Mouse (Mus musculus): ENCODE measurements around the gene Ppard. TPM values are rescaled to one million over a fixed set of nuclear protein-coding genes. Genes with fewer than 3 reads are reported as not detected.
A peak's percentile ranks its signal among the peaks of the same experiment; 100 is the strongest.
"Not testable (repeated sequence)": the region's sequence is repeated elsewhere in the genome, so short reads cannot be mapped to it uniquely, and the experiment has no call there.

Gene Ppard
- polyA plus RNA-seq, 1 experiment from 2014 or later, result 2.2 TPM

DNA sequence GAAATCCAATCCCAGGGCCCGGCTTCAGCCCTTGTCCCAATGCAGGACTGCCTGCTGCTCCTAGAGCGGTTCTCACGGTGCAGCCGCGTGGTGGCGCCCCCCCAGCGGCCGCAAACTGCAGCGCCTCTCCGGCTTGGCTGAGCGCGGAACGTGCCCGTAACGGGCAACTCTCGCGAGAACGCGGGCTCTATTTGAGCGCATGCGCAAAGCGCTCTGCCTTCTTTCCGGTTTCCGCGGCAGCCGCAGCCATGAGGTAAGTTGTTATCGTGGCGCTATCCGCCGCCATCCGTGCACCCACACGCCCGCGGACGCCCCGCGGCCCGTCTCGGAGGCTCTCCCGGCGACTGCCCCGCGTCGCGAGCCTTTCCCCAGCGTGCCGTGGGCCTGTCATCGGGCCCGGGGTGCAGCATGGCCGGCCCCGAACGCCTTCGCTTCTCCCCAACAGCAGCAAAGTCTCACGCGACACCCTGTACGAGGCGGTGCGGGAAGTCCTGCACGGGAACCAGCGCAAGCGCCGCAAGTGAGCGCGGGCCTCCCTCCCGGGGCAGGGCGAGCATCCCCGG is 95.9 kb downstream of the Ppard start, which contains the start of gene Rpl10a:
Gene Rpl10a (plus strand): TSS at position 106 of the 563 bp plus-strand sequence.
- peak; percentile 89 for ATAC-seq (ENCODE audit: low FRiP score, low read depth)
- peaks cover 27% of the 10 kb centered on the region for H3K4me1 ChIP-seq
- peak within 1 kb of the TSS; percentile 94 for H3K4me3 ChIP-seq
- peak within 1 kb of the TSS; percentile 86 for H3K27ac ChIP-seq
- H3K36me3 ChIP-seq, result peaks cover 40% of the 10 kb centered on the region
- no peaks in the 10 kb centered on the region for H3K27me3 ChIP-seq (replicated peaks)
- no peaks in the 10 kb centered on the region for H3K9me3 ChIP-seq
- H3K9ac ChIP-seq, result peak within 1 kb of the TSS; percentile 98
- WGBS, result under 1% methylated on average over 67 of the region's 67 CpGs
- H3K4me2 ChIP-seq (replicated peaks), result peak within 1 kb of the TSS; percentile 96

GRCm38 (mm10) chr17:28328946-28329345 is 96.4 kb downstream of the Ppard start:
- H3K4me1 ChIP-seq, result peaks cover 29% of the 10 kb centered on the region
- peak overlapping the region; percentile 94 for H3K4me3 ChIP-seq
- peak overlapping the region; percentile 96 for H3K4me2 ChIP-seq (replicated peaks)
- H3K9ac ChIP-seq, result peak overlapping the region; percentile 98
- H3K9me3 ChIP-seq, result no peaks in the 10 kb centered on the region
- H3K27ac ChIP-seq, result peak overlapping the region; percentile 86
- peaks cover 40% of the 10 kb centered on the region for H3K36me3 ChIP-seq
- no peaks in the 10 kb centered on the region for H3K27me3 ChIP-seq (replicated peaks)
- peak; percentile 30 for ATAC-seq (ENCODE audit: low FRiP score, low read depth)
- under 1% methylated on average over 25 of the region's 25 CpGs for WGBS

DNA sequence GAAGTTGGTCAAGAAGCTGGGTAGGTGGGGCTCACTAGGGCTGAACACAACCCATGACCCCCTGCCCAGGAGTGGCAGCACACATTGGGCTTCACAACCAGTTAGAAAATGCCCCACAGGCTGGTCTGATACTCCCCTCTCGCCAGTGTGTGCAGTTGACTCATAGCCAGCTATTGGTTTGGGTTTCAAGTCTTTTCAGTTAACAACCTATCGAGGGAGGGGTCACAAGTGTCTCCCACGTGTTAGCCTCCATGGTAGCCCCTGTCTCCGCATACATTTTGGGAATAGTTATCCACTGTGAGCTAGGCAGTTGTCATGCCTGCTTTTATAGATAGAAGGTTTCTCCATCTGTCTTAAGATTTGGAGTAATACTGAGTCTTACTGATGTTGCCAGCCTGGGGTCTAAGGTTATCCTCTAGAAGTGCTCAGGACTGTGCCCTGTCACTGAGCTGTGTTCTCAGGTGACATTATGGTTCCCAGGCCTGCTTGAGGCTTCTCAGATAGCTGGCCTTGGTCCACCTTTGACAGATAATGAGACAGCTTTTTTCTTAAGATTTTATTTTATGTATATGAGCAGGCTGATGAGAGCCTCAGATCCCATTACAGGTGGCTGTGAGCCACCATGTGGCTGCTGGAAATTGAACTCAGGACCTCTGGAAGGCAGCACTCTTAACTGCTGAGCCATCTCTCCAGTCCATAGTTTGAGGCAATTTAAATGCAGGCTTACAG is 97.2 kb downstream of the Ppard start:
- Histone ChIP-seq H3K9me3 (no peaks in the 10 kb centered on the region), H3K9ac (peak overlapping the region; percentile 98), H3K4me3 (peak overlapping the region; percentile 94), H3K4me1 (peaks cover 29% of the 10 kb centered on the region), H3K36me3 (peaks cover 36% of the 10 kb centered on the region), H3K27me3 (replicated peaks) (no peaks in the 10 kb centered on the region), H3K4me2 (replicated peaks) (peak overlapping the region; percentile 96), H3K27ac (no peak overlapping the region)
- whole genome bisulfite sequencing, result 5% methylated on average over 4 of the region's 4 CpGs
- no peak for ATAC-seq (ENCODE audit: low FRiP score, low read depth)

DNA sequence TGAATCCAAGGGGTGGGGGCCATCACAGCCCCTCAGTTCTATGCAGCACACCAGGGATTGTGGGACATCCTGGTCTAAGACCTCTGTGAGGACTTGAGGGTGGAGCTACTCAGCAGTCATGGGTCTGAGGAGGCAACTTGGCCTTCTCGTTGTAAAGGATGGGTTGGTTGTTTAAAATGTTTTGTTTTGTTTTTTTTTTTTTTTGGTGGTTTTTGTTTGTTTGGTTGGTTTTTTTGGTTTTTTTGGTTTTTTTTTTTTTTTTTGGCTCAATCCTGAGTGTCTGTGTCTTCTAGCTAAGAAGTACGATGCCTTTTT is 97.7 kb downstream of the Ppard start:
- WGBS, result 60% methylated on average over 2 of the region's 2 CpGs
- H3K9me3 ChIP-seq, result no peaks in the 10 kb centered on the region
- peak overlapping the region; percentile 98; the same call in 1 of the 2 replicates for H3K9ac ChIP-seq
- H3K27me3 ChIP-seq (replicated peaks), result no peaks in the 10 kb centered on the region
- peak overlapping the region; percentile 96 for H3K4me2 ChIP-seq (replicated peaks)
- peaks cover 37% of the 10 kb centered on the region for H3K36me3 ChIP-seq
- peaks cover 29% of the 10 kb centered on the region for H3K4me1 ChIP-seq
- 0 out of 2 replicates have a peak overlapping the region, but pooled peaks have one; percentile 94 for H3K4me3 ChIP-seq
- ATAC-seq (ENCODE audit: low FRiP score, low read depth), result no peak
- no peak overlapping the region for H3K27ac ChIP-seq

DNA sequence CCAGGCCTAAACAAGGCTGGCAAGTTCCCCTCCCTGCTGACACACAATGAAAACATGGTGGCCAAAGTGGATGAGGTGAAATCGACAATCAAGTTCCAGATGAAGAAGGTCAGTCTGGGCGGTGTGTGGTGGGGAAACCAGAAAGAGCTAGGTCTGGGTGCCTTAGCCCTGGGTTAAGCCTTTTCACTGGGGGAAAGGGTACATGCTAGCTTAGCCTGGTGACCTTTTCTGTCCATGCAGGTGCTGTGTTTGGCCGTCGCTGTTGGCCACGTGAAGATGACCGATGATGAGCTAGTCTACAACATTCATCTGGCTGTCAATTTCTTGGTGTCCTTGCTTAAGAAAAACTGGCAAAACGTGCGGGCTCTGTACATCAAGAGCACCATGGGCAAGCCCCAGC is 98.1 kb downstream of the Ppard start:
- not testable (repeated sequence) for H3K4me2 ChIP-seq (replicated peaks); H3K27ac ChIP-seq; H3K4me3 ChIP-seq; H3K27me3 ChIP-seq (replicated peaks); ATAC-seq (ENCODE audit: low FRiP score, low read depth); H3K9me3 ChIP-seq; H3K9ac ChIP-seq
- Histone ChIP-seq H3K4me1 (peaks cover 29% of the 10 kb centered on the region), H3K36me3 (peaks cover 35% of the 10 kb centered on the region)
- WGBS, result 67% methylated on average over 8 of the region's 8 CpGs

- no peak overlapping the region for H3K4me3 ChIP-seq
- ATAC-seq (ENCODE audit: low FRiP score, low read depth), result no peak
- peaks cover 29% of the 10 kb centered on the region for H3K4me1 ChIP-seq
- no peak overlapping the region for H3K27ac ChIP-seq
- no peak overlapping the region for H3K9ac ChIP-seq
- no peaks in the 10 kb centered on the region for H3K27me3 ChIP-seq (replicated peaks)
- WGBS, result 35% methylated on average over 5 of the region's 7 CpGs
- no peaks in the 10 kb centered on the region for H3K9me3 ChIP-seq
- H3K4me2 ChIP-seq (replicated peaks), result no peak overlapping the region
- peaks cover 34% of the 10 kb centered on the region for H3K36me3 ChIP-seq
Observed at GRCm38 (mm10) chr17:28331241-28332112, 99.0 kb downstream of the Ppard start.

DNA sequence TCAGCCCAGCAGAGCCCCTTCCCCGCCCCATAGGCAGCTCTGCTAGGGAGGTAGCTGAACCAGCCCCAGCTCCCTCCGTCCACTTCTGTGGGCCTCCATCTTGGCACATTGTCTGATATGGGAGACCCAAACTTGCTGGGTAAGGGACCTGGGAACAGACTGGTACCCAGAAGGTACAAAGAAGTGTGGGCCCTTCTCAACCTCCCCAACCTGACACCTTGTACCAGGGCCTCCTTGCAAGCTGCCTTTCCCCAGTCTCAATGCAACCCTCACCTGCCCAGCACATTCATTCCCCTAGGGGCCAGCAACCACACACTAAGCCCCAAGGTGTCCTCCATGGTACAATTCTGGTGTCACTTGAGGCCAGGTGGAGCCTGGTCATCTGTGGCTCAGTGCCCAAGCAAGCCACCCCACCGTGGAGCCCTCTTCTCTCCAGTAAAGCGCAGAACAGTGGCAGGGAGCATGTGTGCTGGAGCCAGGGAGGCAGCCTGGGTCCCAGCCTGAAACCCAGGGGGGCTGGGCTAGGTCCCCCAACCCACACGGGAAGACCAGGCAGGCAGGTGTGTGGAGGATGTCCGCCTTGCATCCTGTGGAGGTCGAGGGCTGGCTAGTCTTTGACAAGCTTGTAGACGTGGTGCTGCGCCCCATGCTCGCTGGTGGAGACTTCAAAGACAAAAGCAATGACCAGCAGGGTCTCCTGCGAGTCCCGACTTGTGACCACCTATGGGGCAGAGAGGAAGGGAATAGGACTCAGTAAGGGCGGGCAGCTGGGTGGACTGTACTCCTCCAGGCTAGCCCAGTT is 99.8 kb downstream of the Ppard start:
- peaks cover 29% of the 10 kb centered on the region for H3K4me1 ChIP-seq
- ATAC-seq (ENCODE audit: low FRiP score, low read depth), result no peak
- no peak overlapping the region for H3K27ac ChIP-seq
- no peak overlapping the region for H3K4me2 ChIP-seq (replicated peaks)
- WGBS, result 40% methylated on average over 13 of the region's 13 CpGs
- no peaks in the 10 kb centered on the region for H3K9me3 ChIP-seq
- peaks cover 34% of the 10 kb centered on the region for H3K36me3 ChIP-seq
- H3K27me3 ChIP-seq (replicated peaks), result no peaks in the 10 kb centered on the region
- H3K9ac ChIP-seq, result no peak overlapping the region
- H3K4me3 ChIP-seq, result no peak overlapping the region

GRCm38 (mm10) chr17:28332915-28333546 is 100.5 kb downstream of the Ppard start:
- Histone ChIP-seq H3K9me3 (no peaks in the 10 kb centered on the region), H3K27ac (no peak overlapping the region), H3K9ac (no peak overlapping the region), H3K4me1 (peaks cover 22% of the 10 kb centered on the region), H3K4me2 (replicated peaks) (peak overlapping the region; percentile 5; the same call in 1 of the 2 replicates), H3K27me3 (replicated peaks) (no peaks in the 10 kb centered on the region), H3K4me3 (no peak overlapping the region), H3K36me3 (peaks cover 34% of the 10 kb centered on the region)
- ATAC-seq (ENCODE audit: low FRiP score, low read depth), result no peak
- WGBS, result 54% methylated on average over 31 of the region's 31 CpGs

DNA sequence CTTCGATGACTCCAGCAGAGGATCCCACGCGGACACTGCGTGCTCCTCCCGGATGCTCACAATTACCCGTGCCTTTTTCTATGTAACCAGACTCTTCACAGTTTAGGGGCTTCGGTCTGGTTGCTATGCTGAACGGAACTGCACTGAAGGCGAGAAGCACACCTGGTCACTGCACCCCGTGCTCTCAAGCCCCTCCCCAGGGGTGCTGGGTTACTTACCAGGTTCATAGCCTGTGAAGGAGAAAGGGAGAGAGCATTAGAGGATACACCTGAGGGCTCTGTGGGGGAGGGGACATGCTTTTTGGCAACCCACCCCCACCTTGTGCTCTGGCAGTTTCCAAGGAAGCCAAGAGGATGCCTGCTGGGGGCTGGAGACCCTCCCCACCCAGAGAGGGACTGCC is 102.8 kb downstream of the Ppard start:
- peaks cover 26% of the 10 kb centered on the region for H3K36me3 ChIP-seq
- no peak overlapping the region for H3K4me3 ChIP-seq
- 72% methylated on average over 10 of the region's 10 CpGs for WGBS
- H3K9me3 ChIP-seq, result no peaks in the 10 kb centered on the region
- H3K4me2 ChIP-seq (replicated peaks), result no peak overlapping the region
- H3K9ac ChIP-seq, result no peak overlapping the region
- H3K4me1 ChIP-seq, result peaks cover 9% of the 10 kb centered on the region
- ATAC-seq (ENCODE audit: low FRiP score, low read depth), result no peak
- H3K27me3 ChIP-seq (replicated peaks), result no peaks in the 10 kb centered on the region
- no peak overlapping the region for H3K27ac ChIP-seq

- peaks cover 12% of the 10 kb centered on the region for H3K36me3 ChIP-seq
- H3K27me3 ChIP-seq (replicated peaks), result 0 out of 2 replicates have a peak, but pooled peaks cover under 1% of the 10 kb centered on the region
- H3K27ac ChIP-seq, result no peak overlapping the region
- 94% methylated on average over 7 of the region's 7 CpGs for WGBS
- H3K4me1 ChIP-seq, result peaks cover 22% of the 10 kb centered on the region
- H3K4me2 ChIP-seq (replicated peaks), result no peak overlapping the region
- H3K9me3 ChIP-seq, result no peaks in the 10 kb centered on the region
- H3K9ac ChIP-seq, result no peak overlapping the region
- H3K4me3 ChIP-seq, result no peak overlapping the region
- ATAC-seq (ENCODE audit: low FRiP score, low read depth), result no peak
Observed at GRCm38 (mm10) chr17:28337547-28337946, 105.0 kb downstream of the Ppard start.

DNA sequence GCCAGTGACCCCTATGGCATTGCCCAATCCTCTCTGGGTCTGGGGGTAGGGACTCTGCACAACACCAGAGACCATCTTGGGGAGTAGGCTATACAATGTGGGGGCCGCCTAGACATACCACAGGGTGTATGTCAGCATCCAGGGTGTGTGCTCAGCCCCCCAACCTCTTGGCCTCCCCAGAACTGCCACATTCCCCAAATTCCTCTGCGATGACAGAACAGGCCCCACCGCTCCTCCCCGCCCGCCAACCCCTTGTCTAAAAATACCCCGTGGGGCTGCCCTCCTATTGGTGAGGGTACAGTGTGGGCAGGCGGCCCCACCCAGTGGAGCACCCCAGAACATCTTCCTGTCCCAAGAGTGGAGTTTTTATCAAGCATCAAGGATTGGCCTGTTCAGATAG is 108.1 kb downstream of the Ppard start:
- ATAC-seq (ENCODE audit: low FRiP score, low read depth), result peak; percentile 18; the same call in 1 of the 2 replicates

More for the DNA sequence above, 108.1 kb downstream of the Ppard start:
- Histone ChIP-seq H3K4me1 (peaks cover 30% of the 10 kb centered on the region), H3K4me2 (replicated peaks) (peak overlapping the region; percentile 60), H3K27me3 (replicated peaks) (peaks cover 17% of the 10 kb centered on the region; the same call in 1 of the 2 replicates), H3K9ac (peak overlapping the region; percentile 36; the same call in 1 of the 2 replicates), H3K9me3 (no peaks in the 10 kb centered on the region), H3K27ac (no peak overlapping the region), H3K4me3 (no peak overlapping the region), H3K36me3 (no peaks in the 10 kb centered on the region; the same call in 1 of the 2 replicates)
- 77% methylated on average over 7 of the region's 7 CpGs for WGBS
